Mouse (Mus musculus): ENCODE results near the gene Olfr1367. TPM values are rescaled to one million over a fixed set of nuclear protein-coding genes. Genes with fewer than 3 reads are reported as not detected.
"Not testable (repeated sequence)": the region's sequence is repeated elsewhere in the genome, so short reads cannot be mapped to it uniquely, and the experiment has no call there.

The Olfr1367 gene
- polyA plus RNA-seq (2017; shearing (Covaris generic)) = not detected

- no peak for ATAC-seq
Observed at GRCm38 (mm10) chr13:21346610-21347009, at the start of gene Olfr1367. Olfr1367 (plus strand) TSS chr13:21346910.

GRCm38 (mm10) chr13:21298557-21298956 lies 48.2 kb upstream of the Olfr1367 start:
- ATAC-seq = no peak

DNA sequence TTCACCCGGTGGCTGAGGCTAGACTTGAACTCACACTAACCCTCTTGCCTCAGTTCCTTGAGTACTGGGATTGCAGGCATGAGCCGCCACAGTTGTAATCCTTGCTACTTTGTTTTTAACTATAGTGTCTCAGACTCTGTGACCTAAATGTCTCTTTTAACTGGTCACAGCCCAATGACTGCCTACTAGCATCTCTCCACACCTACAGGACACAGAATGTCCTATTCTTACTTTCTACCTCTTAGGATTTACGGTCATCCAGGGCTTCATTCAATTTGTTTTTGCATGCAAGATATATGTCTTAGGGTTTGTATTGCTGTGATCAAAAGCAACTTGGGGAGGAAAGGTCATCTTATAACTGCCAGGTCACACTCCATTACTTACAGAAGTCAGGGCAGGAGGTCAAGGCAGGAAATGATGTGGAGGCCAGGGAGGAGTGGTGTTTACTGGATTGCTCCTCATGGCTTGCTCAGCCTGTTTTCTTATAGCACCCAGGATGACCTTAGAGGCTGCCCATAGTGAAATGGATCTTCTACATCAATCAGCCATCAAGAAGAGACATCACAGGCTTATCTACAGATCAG lies 42.1 kb upstream of the Olfr1367 start:
- ATAC-seq = no peak

DNA sequence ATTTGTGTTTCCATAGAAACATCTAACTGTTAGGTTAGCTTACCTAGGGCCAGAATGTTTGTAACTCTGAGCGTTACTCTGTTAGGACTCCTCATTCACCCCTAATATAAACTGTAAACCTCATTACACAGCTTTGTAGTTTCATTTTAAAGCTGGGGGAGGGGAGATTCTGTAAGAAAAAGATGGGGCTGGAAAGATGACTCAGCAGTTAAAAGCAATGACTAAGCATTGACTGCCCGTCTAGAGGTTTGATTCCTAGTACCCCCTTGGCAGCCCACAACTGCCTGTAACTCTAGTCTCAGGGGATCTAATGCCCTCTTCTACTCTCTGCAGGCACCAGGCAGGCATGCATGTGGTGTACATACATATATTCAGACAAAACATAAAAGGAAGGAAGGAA lies 36.9 kb upstream of the Olfr1367 start:
- no peak for ATAC-seq

DNA sequence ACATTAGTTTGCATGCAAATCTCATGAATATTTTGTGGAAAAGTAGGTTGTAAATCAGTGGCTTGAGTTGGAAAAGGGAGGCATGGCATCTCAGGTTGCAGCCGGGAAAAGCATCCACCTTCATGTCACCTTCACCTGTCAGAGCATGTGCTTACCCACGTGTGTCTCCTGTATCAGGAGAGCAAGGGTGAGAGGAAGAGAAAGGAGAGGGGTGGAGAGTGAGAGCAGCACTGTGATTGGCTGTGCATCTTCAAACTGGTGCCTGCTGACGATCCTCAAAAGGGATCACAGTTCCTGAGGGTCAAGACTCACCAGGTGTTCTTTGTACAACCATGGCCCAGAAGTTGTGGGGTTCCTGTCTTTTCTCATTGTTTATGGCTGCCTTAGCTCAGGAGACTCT lies 34.8 kb upstream of the Olfr1367 start, which contains the start of gene Gpx6:
Gpx6 (plus strand) TSS at position 200 of the 400 bp plus-strand sequence.
- no peak for ATAC-seq

GRCm38 (mm10) chr13:21312854-21313253 lies 33.9 kb upstream of the Olfr1367 start:
- ATAC-seq = no peak

DNA sequence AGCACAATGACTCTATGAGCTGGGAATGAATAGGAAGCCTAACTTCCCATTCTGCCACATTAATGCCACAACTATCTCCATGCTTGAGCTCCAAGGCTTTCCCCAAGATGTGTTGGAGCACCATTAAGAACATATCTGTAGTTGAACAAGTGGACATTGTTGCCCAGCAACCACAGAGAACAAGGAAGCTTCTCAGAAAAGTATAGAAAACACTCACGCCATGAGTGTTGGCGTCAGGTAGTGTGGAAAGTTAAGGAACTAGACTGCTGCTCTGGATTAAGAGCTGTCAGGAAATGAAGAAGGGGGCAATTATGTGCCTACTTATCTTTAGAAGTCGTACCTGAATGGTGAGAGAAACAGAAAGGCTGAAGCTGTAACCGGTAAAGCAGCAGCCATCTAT lies 32.8 kb upstream of the Olfr1367 start:
- no peak for ATAC-seq

DNA sequence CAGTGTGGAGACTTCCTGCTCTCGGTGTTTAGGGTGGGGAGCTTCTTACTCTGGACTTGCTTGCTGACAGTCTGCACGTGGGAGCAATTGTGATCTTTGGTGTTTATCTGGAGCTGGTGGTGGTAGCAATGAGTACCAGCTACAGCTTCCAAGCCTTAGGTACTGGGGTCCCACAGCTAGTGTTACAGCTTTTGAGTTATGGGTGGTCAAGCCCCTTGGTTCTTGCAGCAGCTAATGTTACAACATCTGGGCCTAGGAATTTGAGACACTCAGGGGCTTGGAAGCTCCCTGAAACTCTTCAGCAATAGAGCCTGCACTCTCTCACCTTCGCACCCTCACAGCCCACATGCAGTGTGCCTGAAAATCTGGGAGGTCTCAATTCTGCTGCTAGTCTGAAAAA lies 26.4 kb upstream of the Olfr1367 start:
- no peak for ATAC-seq

GRCm38 (mm10) chr13:21321890-21322494 lies 24.7 kb upstream of the Olfr1367 start:
- ATAC-seq = no peak

- no peak for ATAC-seq
Observed at GRCm38 (mm10) chr13:21322509-21323375, 24.0 kb upstream of the Olfr1367 start.

- ATAC-seq = no peak
Observed at GRCm38 (mm10) chr13:21323405-21323804, 23.3 kb upstream of the Olfr1367 start.

DNA sequence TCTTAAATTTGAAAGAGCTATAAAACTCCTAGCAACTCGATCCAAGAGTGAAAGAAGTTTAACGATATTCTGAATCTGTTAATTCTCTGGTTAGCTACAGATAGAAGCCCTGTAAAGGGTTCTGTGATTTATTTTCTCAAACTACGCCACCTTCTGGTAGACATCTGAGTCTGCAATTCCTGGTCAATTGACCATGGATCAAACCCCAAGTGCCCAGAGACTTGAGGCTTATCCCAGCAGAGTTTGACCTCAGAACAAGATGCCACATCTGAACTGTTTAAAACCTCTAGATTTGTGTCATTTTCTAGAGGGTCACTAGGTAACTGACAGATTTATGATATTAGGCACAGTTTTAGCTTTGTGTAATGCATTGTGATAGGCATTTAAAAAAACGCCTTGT lies 20.5 kb upstream of the Olfr1367 start:
- no peak for ATAC-seq

DNA sequence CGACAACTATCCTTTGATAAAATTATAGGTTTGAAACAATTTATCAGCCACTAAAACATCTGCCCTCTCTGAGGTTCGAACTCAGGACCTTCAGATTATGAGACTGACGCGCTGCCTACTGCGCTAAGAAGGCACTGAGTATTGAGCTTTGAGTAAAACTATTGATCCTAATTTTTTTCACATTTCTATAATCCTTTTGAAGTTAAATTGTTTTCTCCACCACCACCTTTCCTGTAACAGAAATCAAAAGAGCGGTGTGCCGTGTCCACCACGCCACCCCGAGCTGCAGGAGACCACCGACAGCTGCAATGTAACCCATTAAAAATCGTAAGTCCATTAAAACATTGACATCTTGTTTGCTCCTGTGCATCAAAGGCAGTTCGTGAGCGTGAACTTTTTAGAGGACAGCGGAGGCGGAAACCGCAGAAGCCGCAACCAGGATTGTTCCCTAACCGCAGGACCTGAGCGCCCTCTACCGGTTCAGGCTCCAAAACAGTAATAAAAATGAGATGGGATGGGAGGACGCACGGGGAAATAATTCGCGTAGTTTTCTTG lies 20.0 kb upstream of the Olfr1367 start:
- no peak for ATAC-seq

GRCm38 (mm10) chr13:21327424-21327823 lies 19.3 kb upstream of the Olfr1367 start:
- no peak for ATAC-seq

- ATAC-seq = no peak
Observed at GRCm38 (mm10) chr13:21350593-21350992, 3.9 kb downstream of the Olfr1367 start.

- ATAC-seq = peak; percentile 89
Observed at GRCm38 (mm10) chr13:21362621-21363248, 16.0 kb downstream of the Olfr1367 start, which contains the start of gene Zscan12. Zscan12 (plus strand) TSS chr13:21362820.

GRCm38 (mm10) chr13:21363719-21364118 lies 17.0 kb downstream of the Olfr1367 start:
- no peak for ATAC-seq

DNA sequence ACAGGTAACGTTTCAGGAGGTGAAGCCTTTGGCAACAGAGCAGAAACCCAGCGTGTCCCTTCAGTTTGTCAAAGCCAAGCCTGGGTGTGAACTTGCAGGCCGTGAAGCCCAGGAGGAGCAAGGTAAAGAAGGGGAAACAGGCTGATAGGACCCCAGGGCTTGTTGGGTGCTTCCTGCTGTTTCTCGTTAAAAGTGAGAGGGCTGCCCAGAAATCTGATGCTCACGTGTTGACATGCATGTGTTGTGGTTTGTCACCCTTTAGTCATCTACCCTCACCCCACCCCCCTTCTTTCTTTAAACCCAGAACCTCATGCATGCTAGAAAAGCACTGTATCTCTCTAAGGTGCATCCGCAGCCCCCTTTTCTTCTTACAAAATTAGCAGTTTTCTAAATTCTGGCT lies 19.9 kb downstream of the Olfr1367 start:
- ATAC-seq = peak; percentile 70

- ATAC-seq = no peak
Observed at GRCm38 (mm10) chr13:21372700-21373099, 26.0 kb downstream of the Olfr1367 start.

GRCm38 (mm10) chr13:21377773-21378172 lies 31.1 kb downstream of the Olfr1367 start:
- no peak for ATAC-seq

- no peak for ATAC-seq
Observed at GRCm38 (mm10) chr13:21395211-21395610, 48.5 kb downstream of the Olfr1367 start.

- no peak for ATAC-seq
Observed at GRCm38 (mm10) chr13:21395623-21396022, 48.9 kb downstream of the Olfr1367 start.

DNA sequence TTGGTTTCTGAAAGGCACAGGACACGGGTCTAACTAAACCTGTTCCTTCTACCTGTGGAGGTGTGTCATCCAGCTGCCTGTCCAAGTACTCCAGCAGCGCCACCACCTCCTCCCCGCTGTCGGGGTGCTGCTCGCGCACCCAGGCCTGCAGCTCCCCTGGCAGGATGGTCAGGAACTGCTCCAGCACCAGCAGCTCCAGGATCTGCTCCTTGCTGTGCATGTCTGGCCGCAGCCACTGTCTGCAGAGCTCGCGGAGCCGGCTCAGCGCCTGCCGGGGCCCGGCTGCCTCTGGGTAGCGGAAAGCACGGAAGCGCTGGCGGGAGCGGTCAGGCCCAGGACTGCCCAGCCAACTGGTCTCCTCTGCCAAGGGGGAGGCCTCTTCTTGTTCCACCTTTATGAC lies 49.3 kb downstream of the Olfr1367 start:
- ATAC-seq = not testable (repeated sequence)

All from inflammation-experienced regulatory T-cells, adult 6 months (primary cell).